17 mouse cellular contexts compared by ENCODE assay signal in genomic region chr16:9527214-9527613, GRCm38 (mm10).
"Had no signal": no experiment of that assay in that cellular context is flagged by ENCODE, and none has a peak within 500 bp of the region (broad histone marks: within the 10 kb centered on the region; RNA-seq: fewer than 3 reads in every experiment).

No protein-coding gene starts in this region.

- H3K9ac ChIP-seq: lung, embryonic 15.5 days; midbrain, embryonic 13.5 days; midbrain, embryonic 15.5 days; neural tube, embryonic 12.5 days; stomach, embryonic 15.5 days had no signal

- H3K4me1 ChIP-seq: lung, embryonic 15.5 days; megakaryocyte, embryonic 14.5 days; midbrain, embryonic 15.5 days; neural tube, embryonic 12.5 days; stomach, embryonic 15.5 days had no signal

- H3K27ac ChIP-seq: lung, embryonic 15.5 days; macrophage; midbrain, embryonic 13.5 days; midbrain, embryonic 15.5 days; neural tube, embryonic 12.5 days; stomach, embryonic 15.5 days; stomach, postnatal 0 days had no signal

- H3K4me3 ChIP-seq: lung, embryonic 15.5 days; megakaryocyte, embryonic 14.5 days; midbrain, embryonic 13.5 days; midbrain, embryonic 15.5 days; neural tube, embryonic 12.5 days; stomach, embryonic 15.5 days had no signal

- H3K27me3 ChIP-seq: lung, embryonic 15.5 days; megakaryocyte, embryonic 14.5 days; neural tube, embryonic 12.5 days; stomach, embryonic 15.5 days had no signal

- H3K9me3 ChIP-seq: lung, embryonic 15.5 days; midbrain, embryonic 13.5 days; midbrain, embryonic 15.5 days; stomach, embryonic 15.5 days had no signal

- H3K36me3 ChIP-seq: lung, embryonic 15.5 days; midbrain, embryonic 13.5 days; midbrain, embryonic 15.5 days; neural tube, embryonic 12.5 days; stomach, embryonic 15.5 days had no signal

- DNase-seq: lung, adult 2 months; lung, postnatal 14 days; lung, postnatal 36 days; right cerebral cortex, postnatal 14 days; thymus, adult 2 months; thymus, postnatal 25 days; thymus, postnatal 4 days had no signal

- H3K4me2 ChIP-seq: lung, embryonic 15.5 days; midbrain, embryonic 11.5 days; midbrain, embryonic 13.5 days; midbrain, embryonic 15.5 days; neural tube, embryonic 12.5 days; stomach, embryonic 15.5 days had no signal

- ATAC-seq: lung, postnatal 0 days; midbrain, embryonic 13.5 days; midbrain, embryonic 15.5 days had no signal
